Mouse (Mus musculus) embryonic facial prominence, embryonic 14.5 days (tissue): Measurements from ENCODE around the gene Hmgb1. TPM values are rescaled to one million over a fixed set of nuclear protein-coding genes. Genes with fewer than 3 reads are reported as not detected.

Experiments used
- ATAC-seq: fragments of 200-750 bp; cut with Nextera tagmentation; 2 replicates; pipeline ENCODE4 v1.8.0; 2017; ENCODE audit warnings: low read depth, moderate number of reproducible peaks, moderate TSS enrichment
- DNase-seq: peaks from one replicate; pipeline ENCODE4 v3.0.0-alpha.2; 2015; ENCODE audit warnings: low spot score
- H3K27ac ChIP-seq: fragments of 300-500 bp; sonication (generic); replicated peaks from 2 replicates; pipeline ENCODE4 v1.5.1; 2014; ENCODE audit warnings: low read depth, mild to moderate bottlenecking, low read length, moderate library complexity
- H3K27me3 ChIP-seq: fragments of 300-500 bp; sonication (generic); replicated peaks from 2 replicates; pipeline ENCODE4 v1.6.1; 2014; ENCODE audit warnings: low read length; ENCODE audit not compliant: control insufficient read depth, insufficient read depth
- H3K36me3 ChIP-seq: fragments of 300-500 bp; sonication (generic); 2 replicates; pipeline ENCODE4 v1.6.1; 2014; ENCODE audit warnings: low read length, mixed read lengths; ENCODE audit not compliant: control insufficient read depth, insufficient read depth
- H3K4me1 ChIP-seq: fragments of 300-500 bp; sonication (generic); 2 replicates; pipeline ENCODE4 v1.6.1; 2014; ENCODE audit warnings: antibody characterized with exemption, low read length; ENCODE audit not compliant: control insufficient read depth, insufficient read depth
- H3K4me2 ChIP-seq: fragments of 300-500 bp; sonication (generic); 2 replicates; pipeline ENCODE4 v1.6.1; 2014; ENCODE audit warnings: low read depth, mild to moderate bottlenecking, low read length, moderate library complexity, mixed read lengths
- H3K4me3 ChIP-seq: fragments of 300-500 bp; sonication (generic); 2 replicates; pipeline ENCODE4 v1.5.1; 2014; ENCODE audit warnings: low read depth, mild to moderate bottlenecking, low read length
- H3K9ac ChIP-seq: fragments of 300-500 bp; sonication (generic); 2 replicates; pipeline ENCODE4 v1.6.1; 2014; ENCODE audit warnings: low read depth, mild to moderate bottlenecking, low read length, moderate library complexity, mixed read lengths
- H3K9me3 ChIP-seq: fragments of 300-500 bp; sonication (generic); 2 replicates; pipeline ENCODE4 v1.6.1; 2016; ENCODE audit warnings: low read length; ENCODE audit not compliant: control insufficient read depth
- WGBS: fragments of 180-500 bp; shearing (Covaris S2); extraction: QIAGEN DNeasy Blood & Tissue Kit; methylation state at CpG from one replicate; pipeline ENCODE4 v1.1.7; 2014; 5-methylcytosine and 5-hydroxymethylcytosine counted together
- polyA plus RNA-seq: library from polyadenylated mRNA; unstranded; fragments of >200 nt; fragmentation: Nextera tagmentation; extraction: Ambion mirVana; gene quantifications from 2 replicates; pipeline ENCODE4 v1.2.1, GENCODE M21; 2014

The Hmgb1 gene
- polyA plus RNA-seq, 1 experiment from 2014 or later: 1,171 TPM

GRCm38 (mm10) chr5:149168051-149168450 lies 16.2 kb downstream of the Hmgb1 start:
- H3K9ac ChIP-seq: no peak overlapping the region
- ATAC-seq: no peak
- WGBS: 73% methylated on average over 2 of the region's 2 CpGs
- H3K9me3 ChIP-seq: no peaks in the 10 kb centered on the region
- peaks cover 3% of the 10 kb centered on the region; the same call in 1 of the 2 replicates for H3K4me1 ChIP-seq
- no peaks in the 10 kb centered on the region for H3K36me3 ChIP-seq
- DNase-seq: no peak
- H3K27ac ChIP-seq: no peak overlapping the region
- H3K4me3 ChIP-seq: no peak overlapping the region
- H3K27me3 ChIP-seq: no peaks in the 10 kb centered on the region
- H3K4me2 ChIP-seq: no peak overlapping the region

DNA sequence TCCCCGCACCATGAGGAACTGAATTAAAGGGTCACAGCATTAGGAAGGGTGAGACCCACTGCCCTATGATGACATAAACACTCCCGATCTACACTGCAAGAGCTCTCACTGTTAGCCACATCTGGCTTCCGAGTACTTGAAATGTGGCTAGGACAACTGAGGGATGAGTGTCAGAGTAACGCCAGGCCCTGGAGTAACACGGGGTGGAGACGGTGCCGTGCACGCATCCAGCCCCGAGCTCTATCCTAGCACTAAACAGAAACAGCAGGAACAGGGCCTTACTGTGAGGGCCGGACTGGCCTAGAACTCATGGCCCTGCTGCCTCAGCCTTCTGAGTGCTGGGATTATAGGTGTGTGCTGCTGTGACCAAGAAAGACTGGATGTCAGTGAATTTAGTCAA lies 18.3 kb downstream of the Hmgb1 start:
- DNase-seq: no peak
- H3K27me3 ChIP-seq: no peaks in the 10 kb centered on the region
- H3K36me3 ChIP-seq: no peaks in the 10 kb centered on the region
- H3K4me1 ChIP-seq: no peaks in the 10 kb centered on the region
- no peak for ATAC-seq
- 89% methylated on average over 10 of the region's 10 CpGs for WGBS
- no peak overlapping the region for H3K9ac ChIP-seq
- H3K4me2 ChIP-seq: no peak overlapping the region
- H3K4me3 ChIP-seq: no peak overlapping the region
- no peak overlapping the region for H3K27ac ChIP-seq
- H3K9me3 ChIP-seq: no peaks in the 10 kb centered on the region

DNA sequence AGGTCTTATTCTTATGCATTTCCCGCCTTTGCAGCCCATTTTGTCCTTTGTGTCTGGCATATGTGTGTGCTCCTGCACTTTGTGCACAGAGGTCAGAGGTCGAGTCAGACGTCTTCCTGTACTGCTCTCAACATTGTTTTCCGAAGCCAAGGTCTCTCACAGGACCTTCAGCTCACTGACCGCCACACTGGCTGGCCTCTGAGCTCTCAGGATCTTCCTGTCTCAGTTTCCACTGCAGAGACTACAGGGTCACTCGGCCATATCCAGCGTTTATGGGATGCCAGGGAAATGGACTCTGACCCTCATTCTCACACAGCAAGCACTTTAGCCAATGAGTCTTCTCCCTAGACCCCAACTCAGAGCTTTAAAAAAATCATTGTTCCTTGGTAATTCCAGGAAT lies 19.4 kb downstream of the Hmgb1 start:
- Histone ChIP-seq H3K4me2 (no peak overlapping the region), H3K4me3 (no peak overlapping the region), H3K27ac (no peak overlapping the region), H3K36me3 (no peaks in the 10 kb centered on the region), H3K27me3 (no peaks in the 10 kb centered on the region), H3K4me1 (no peaks in the 10 kb centered on the region), H3K9ac (no peak overlapping the region), H3K9me3 (no peaks in the 10 kb centered on the region)
- WGBS: 41% methylated on average over 7 of the region's 7 CpGs
- ATAC-seq (no peak), DNase-seq (peak; percentile 36)

- Histone ChIP-seq H3K27ac (no peak overlapping the region), H3K4me3 (no peak overlapping the region), H3K4me1 (no peaks in the 10 kb centered on the region), H3K9ac (no peak overlapping the region), H3K27me3 (no peaks in the 10 kb centered on the region), H3K4me2 (no peak overlapping the region), H3K9me3 (no peaks in the 10 kb centered on the region), H3K36me3 (no peaks in the 10 kb centered on the region)
- 83% methylated on average over 7 of the region's 7 CpGs for WGBS
- DNase-seq (no peak), ATAC-seq (no peak)
These were observed 21.4 kb downstream of the Hmgb1 start for GRCm38 (mm10) chr5:149162890-149163289.

GRCm38 (mm10) chr5:149160469-149160868 lies 23.8 kb downstream of the Hmgb1 start:
- H3K9me3 ChIP-seq: no peaks in the 10 kb centered on the region
- no peak overlapping the region for H3K27ac ChIP-seq
- H3K4me1 ChIP-seq: no peaks in the 10 kb centered on the region
- H3K4me2 ChIP-seq: no peak overlapping the region
- 77% methylated on average over 4 of the region's 4 CpGs for WGBS
- ATAC-seq: no peak
- H3K36me3 ChIP-seq: no peaks in the 10 kb centered on the region
- no peak overlapping the region for H3K9ac ChIP-seq
- DNase-seq: no peak
- no peaks in the 10 kb centered on the region for H3K27me3 ChIP-seq
- no peak overlapping the region for H3K4me3 ChIP-seq

DNA sequence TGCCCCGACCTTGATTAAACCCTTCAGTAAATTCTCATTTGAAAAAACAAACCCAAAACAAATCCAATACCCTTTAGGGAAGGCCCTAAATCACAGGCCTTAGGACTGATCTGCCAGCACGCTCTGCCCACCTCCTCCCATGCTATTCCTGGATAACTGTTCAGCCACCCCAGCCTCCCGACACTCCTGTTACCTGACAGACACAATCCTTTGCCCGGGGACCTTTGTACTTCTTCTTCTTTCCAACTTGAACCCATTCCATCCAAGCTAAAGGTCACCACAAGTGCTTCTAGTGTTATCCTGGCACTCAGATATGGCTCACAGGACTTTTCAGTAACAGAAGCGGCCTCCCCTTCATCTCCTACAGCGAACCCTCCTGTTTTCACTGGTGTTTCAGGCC lies 25.3 kb downstream of the Hmgb1 start:
- no peak for ATAC-seq
- no peaks in the 10 kb centered on the region for H3K4me1 ChIP-seq
- 87% methylated on average over 6 of the region's 6 CpGs for WGBS

DNA sequence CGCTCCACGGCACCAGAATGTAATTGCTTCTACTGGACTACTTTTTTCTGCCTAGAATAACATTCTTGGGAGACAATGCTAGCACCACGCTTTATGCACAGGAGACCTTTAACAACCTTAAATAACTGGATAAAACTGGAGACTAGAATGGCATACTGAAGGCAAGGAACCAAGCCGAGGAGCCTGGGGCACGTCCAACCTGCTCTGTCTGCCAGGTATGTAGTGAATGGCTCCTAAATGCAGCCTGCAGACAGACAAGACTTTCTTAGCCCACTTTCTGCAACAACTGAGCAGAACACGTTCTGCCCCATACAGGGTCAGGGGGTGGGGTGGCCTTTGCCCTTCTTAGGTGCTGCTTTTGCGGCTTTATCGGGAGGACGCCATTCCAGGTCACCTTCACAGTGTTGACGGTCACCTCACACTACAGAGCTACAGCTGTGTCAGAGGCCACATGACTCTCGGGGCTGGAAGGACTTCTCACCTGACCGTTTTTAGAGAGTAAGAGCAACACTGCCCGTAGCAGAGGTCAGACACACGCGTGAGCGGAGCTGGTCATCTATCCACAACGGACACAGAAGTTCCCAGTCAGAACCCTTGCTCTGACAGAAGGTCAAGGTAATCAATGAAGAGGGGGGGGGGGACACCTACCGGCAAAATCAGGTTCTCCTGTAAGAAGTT lies 27.3 kb downstream of the Hmgb1 start:
- no peak for ATAC-seq
- H3K9ac ChIP-seq: no peak overlapping the region
- 82% methylated on average over 18 of the region's 18 CpGs for whole genome bisulfite sequencing
- no peak overlapping the region for H3K4me2 ChIP-seq
- no peaks in the 10 kb centered on the region for H3K9me3 ChIP-seq
- no peak for DNase-seq
- H3K4me1 ChIP-seq: no peaks in the 10 kb centered on the region; the same call in 1 of the 2 replicates
- H3K27ac ChIP-seq: no peak overlapping the region
- H3K4me3 ChIP-seq: no peak overlapping the region
- no peaks in the 10 kb centered on the region for H3K27me3 ChIP-seq
- no peaks in the 10 kb centered on the region for H3K36me3 ChIP-seq

More for the DNA sequence above, 25.3 kb downstream of the Hmgb1 start:
- H3K27ac ChIP-seq: no peak overlapping the region
- H3K9ac ChIP-seq: no peak overlapping the region
- H3K4me3 ChIP-seq: no peak overlapping the region
- DNase-seq: no peak
- H3K4me2 ChIP-seq: no peak overlapping the region
- no peaks in the 10 kb centered on the region for H3K36me3 ChIP-seq
- H3K9me3 ChIP-seq: no peaks in the 10 kb centered on the region
- H3K27me3 ChIP-seq: no peaks in the 10 kb centered on the region

- ATAC-seq (peak; percentile 19; the same call in 1 of the 2 replicates), DNase-seq (no peak)
- no peaks in the 10 kb centered on the region; the same call in 1 of the 2 replicates for H3K4me1 ChIP-seq
- no peaks in the 10 kb centered on the region for H3K36me3 ChIP-seq
- H3K27me3 ChIP-seq: no peaks in the 10 kb centered on the region
- peak overlapping the region; percentile 30 for H3K4me2 ChIP-seq
- no peak overlapping the region for H3K4me3 ChIP-seq
- no peak overlapping the region for H3K9ac ChIP-seq
- H3K27ac ChIP-seq: peak overlapping the region; percentile 30; the same call in 1 of the 2 replicates
- H3K9me3 ChIP-seq: no peaks in the 10 kb centered on the region
- 48% methylated on average over 12 of the region's 12 CpGs for whole genome bisulfite sequencing
These were observed 31.5 kb downstream of the Hmgb1 start for GRCm38 (mm10) chr5:149152774-149153155.
